Mouse (Mus musculus) gonadal fat pad, adult 2 months (tissue): Measurements from ENCODE around the gene Setd1a. TPM values are rescaled to one million over a fixed set of nuclear protein-coding genes. Genes with fewer than 3 reads are reported as not detected.
"Not testable (repeated sequence)": the region's sequence is repeated elsewhere in the genome, so short reads cannot be mapped to it uniquely, and the experiment has no call there.

Source experiments
- DNase-seq: peaks from one replicate; pipeline ENCODE4 v3.0.0-alpha.2; 2012; ENCODE audit warnings: low read depth
- polyA plus RNA-seq: library from polyadenylated mRNA; depleted of rRNA; stranded (reverse); fragments of >200 nt; gene quantifications from 2 replicates; pipeline ENCODE4 v1.2.3, GENCODE M21; 2012

The Setd1a gene
- polyA plus RNA-seq, 1 experiment = 7.6 TPM

GRCm38 (mm10) chr7:127766851-127767609 lies 9.4 kb upstream of the Setd1a start:
- DNase-seq = no peak

GRCm38 (mm10) chr7:127767671-127768345 lies 8.7 kb upstream of the Setd1a start:
- DNase-seq = no peak

- DNase-seq = no peak
Measured at GRCm38 (mm10) chr7:127768346-127768996, 8.0 kb upstream of the Setd1a start.

GRCm38 (mm10) chr7:127768997-127769593 lies 7.4 kb upstream of the Setd1a start:
- no peak for DNase-seq

GRCm38 (mm10) chr7:127769651-127770038 lies 6.8 kb upstream of the Setd1a start, which contains the start of gene Orai3:
TSS of gene Orai3 (plus strand) at chr7:127769815.
- DNase-seq = no peak

- no peak for DNase-seq
Measured at GRCm38 (mm10) chr7:127770039-127770905, 6.2 kb upstream of the Setd1a start.

GRCm38 (mm10) chr7:127771262-127771661 lies 5.2 kb upstream of the Setd1a start:
- DNase-seq = no peak

GRCm38 (mm10) chr7:127772080-127772479 lies 4.4 kb upstream of the Setd1a start:
- no peak for DNase-seq

GRCm38 (mm10) chr7:127772557-127772956 lies 3.9 kb upstream of the Setd1a start:
- no peak for DNase-seq

- no peak for DNase-seq
Measured at GRCm38 (mm10) chr7:127773664-127774384, 2.6 kb upstream of the Setd1a start.

GRCm38 (mm10) chr7:127775837-127776236 lies 633 bp upstream of the Setd1a start:
- not testable (repeated sequence) for DNase-seq

- DNase-seq = no peak
Measured at GRCm38 (mm10) chr7:127776878-127777473, 506 bp downstream of the Setd1a start.

GRCm38 (mm10) chr7:127777474-127778266 lies 1.2 kb downstream of the Setd1a start:
- no peak for DNase-seq

- DNase-seq = no peak
Measured at GRCm38 (mm10) chr7:127778350-127778749, 1.9 kb downstream of the Setd1a start.

- DNase-seq = no peak
Measured at GRCm38 (mm10) chr7:127785308-127785707, 8.8 kb downstream of the Setd1a start, which contains the start of gene Gm49388. TSS of gene Gm49388 (plus strand) at chr7:127785608.

- DNase-seq = no peak
Measured at GRCm38 (mm10) chr7:127797076-127797845, 20.8 kb downstream of the Setd1a start.

- no peak for DNase-seq
Measured at GRCm38 (mm10) chr7:127798591-127798990, 22.1 kb downstream of the Setd1a start.

- no peak for DNase-seq
Measured at GRCm38 (mm10) chr7:127799211-127799610, 22.7 kb downstream of the Setd1a start.
